Mouse (Mus musculus) neural tube, embryonic 15.5 days (tissue): ENCODE results near the gene Cadm2. TPM values are rescaled to one million over a fixed set of nuclear protein-coding genes. Genes with fewer than 3 reads are reported as not detected.

ENCODE experiments used
- ATAC-seq: fragments of 200-750 bp; cut with Nextera tagmentation; 2 replicates; pipeline ENCODE4 v1.8.0; 2017; ENCODE audit warnings: mild to moderate bottlenecking, moderate TSS enrichment, moderate library complexity; ENCODE audit not compliant: low FRiP score
- H3K27ac ChIP-seq: fragments of 300-500 bp; sonication (generic); replicated peaks from 2 replicates; pipeline ENCODE4 v1.5.1; 2015; ENCODE audit warnings: mild to moderate bottlenecking, inconsistent platforms
- H3K27me3 ChIP-seq: fragments of 300-500 bp; sonication (generic); replicated peaks from 2 replicates; pipeline ENCODE4 v1.6.1; 2015; ENCODE audit warnings: inconsistent platforms
- H3K36me3 ChIP-seq: fragments of 300-500 bp; sonication (generic); 2 replicates; pipeline ENCODE4 v1.6.1; 2015; ENCODE audit warnings: inconsistent platforms
- H3K4me1 ChIP-seq: fragments of 300-500 bp; sonication (generic); 2 replicates; pipeline ENCODE4 v1.6.1; 2015; ENCODE audit warnings: inconsistent platforms
- H3K4me2 ChIP-seq: fragments of 300-500 bp; sonication (generic); 2 replicates; pipeline ENCODE4 v1.6.1; 2015; ENCODE audit warnings: inconsistent platforms, mild to moderate bottlenecking, moderate library complexity
- H3K4me3 ChIP-seq: fragments of 300-500 bp; sonication (generic); replicated peaks from 2 replicates; pipeline ENCODE4 v1.5.1; 2015; ENCODE audit warnings: mild to moderate bottlenecking, inconsistent platforms
- H3K9ac ChIP-seq: fragments of 300-500 bp; sonication (generic); replicated peaks from 2 replicates; pipeline ENCODE4 v1.6.1; 2015; ENCODE audit warnings: mild to moderate bottlenecking, inconsistent platforms
- H3K9me3 ChIP-seq: fragments of 300-500 bp; sonication (generic); replicated peaks from 2 replicates; pipeline ENCODE4 v1.6.1; 2016; ENCODE audit warnings: inconsistent platforms
- WGBS: fragments of 180-500 bp; shearing (Covaris S2); methylation state at CpG from one replicate; pipeline ENCODE4 v1.1.7; 2015; ENCODE audit warnings: mixed read lengths; 5-methylcytosine and 5-hydroxymethylcytosine counted together
- polyA plus RNA-seq: library from polyadenylated mRNA; unstranded; fragments of >200 nt; fragmentation: Nextera tagmentation; extraction: Ambion mirVana; gene quantifications from 2 replicates; pipeline ENCODE4 v1.2.1, GENCODE M21; 2015

Gene Cadm2
- polyA plus RNA-seq, 1 experiment from 2014 or later: 64.9 TPM

DNA sequence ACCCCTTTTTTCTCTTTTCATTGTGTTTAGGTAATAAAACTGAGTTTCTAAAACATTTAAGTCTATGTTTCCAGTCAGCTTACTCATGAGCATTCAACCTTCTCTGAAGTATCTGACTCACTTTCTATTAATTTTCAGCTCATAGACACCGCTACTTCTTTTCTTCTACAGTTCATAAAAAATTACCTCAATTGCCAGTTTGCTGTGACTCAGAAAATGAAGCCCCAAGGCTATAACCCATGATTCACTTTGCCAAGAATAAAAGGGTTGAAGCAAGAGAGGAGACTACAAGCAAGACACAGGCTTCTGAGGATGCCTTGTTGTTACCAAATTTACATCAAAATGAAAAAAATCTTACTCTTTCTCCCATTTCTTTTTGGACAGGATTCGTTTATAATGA lies 698.0 kb downstream of the Cadm2 start:
- no peak overlapping the region for H3K4me2 ChIP-seq
- no peaks in the 10 kb centered on the region for H3K27me3 ChIP-seq
- 74% methylated on average over 2 of the region's 2 CpGs for WGBS
- H3K27ac ChIP-seq: no peak overlapping the region
- H3K4me1 ChIP-seq: no peaks in the 10 kb centered on the region
- no peaks in the 10 kb centered on the region for H3K36me3 ChIP-seq
- no peak overlapping the region for H3K9ac ChIP-seq
- no peak for ATAC-seq
- H3K4me3 ChIP-seq: no peak overlapping the region
- H3K9me3 ChIP-seq: no peaks in the 10 kb centered on the region

DNA sequence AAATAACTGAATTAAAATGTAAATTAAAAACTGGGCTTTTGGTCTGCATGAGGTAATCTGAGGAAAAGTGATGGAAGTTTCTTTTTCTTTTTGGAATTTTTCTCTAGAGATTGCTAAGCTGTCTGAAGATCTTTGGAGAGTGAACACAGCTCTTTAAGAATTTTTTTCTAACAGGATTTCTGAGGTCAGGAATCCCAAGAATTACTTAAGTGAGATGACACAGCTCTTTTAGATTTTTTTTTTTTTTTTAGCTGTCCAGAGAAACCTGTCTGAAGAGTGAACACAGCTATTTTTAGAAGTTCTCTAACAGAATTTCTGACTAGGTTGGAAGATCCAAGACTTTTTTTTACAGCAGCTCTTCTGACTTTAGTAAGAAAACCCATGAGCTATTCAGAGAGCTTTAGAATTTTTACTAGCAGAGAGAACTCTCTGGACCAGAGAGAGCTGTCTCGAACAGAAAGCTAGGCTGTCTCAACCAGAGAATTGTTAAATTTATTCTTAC lies 699.2 kb downstream of the Cadm2 start:
- H3K4me2 ChIP-seq: no peak overlapping the region
- H3K4me3 ChIP-seq: no peak overlapping the region
- no peak overlapping the region for H3K27ac ChIP-seq
- H3K4me1 ChIP-seq: no peaks in the 10 kb centered on the region
- WGBS: 90% methylated on average over 1 of the region's 1 CpGs
- no peaks in the 10 kb centered on the region for H3K27me3 ChIP-seq
- H3K36me3 ChIP-seq: no peaks in the 10 kb centered on the region
- ATAC-seq: no peak
- H3K9me3 ChIP-seq: no peaks in the 10 kb centered on the region
- no peak overlapping the region for H3K9ac ChIP-seq

DNA sequence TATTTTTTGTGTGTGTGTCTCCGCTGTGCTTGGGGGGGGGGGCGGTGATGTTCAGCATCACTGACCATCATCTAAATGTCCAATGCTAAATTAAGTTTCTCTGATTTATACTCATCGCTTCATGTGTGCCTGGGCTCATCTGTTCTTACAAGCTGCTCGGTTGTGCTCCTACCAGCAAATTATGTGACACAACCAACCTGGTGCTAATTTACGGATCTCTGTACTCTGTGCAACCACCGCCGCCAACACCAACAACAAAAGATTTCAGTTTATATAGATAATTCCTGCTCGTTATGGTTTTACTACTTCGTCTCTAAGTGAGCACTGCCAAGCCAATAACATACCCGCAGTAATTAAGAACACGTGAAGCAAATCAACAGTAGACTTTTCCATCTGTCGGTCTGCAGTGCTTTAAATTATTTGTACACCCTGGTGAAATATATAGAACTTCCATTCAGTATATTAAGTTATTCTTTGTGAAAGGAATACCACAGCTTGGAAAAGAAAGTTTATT lies 700.8 kb downstream of the Cadm2 start:
- H3K4me1 ChIP-seq: no peaks in the 10 kb centered on the region
- no peak overlapping the region for H3K4me2 ChIP-seq
- ATAC-seq: peak; percentile 61
- 40% methylated on average over 12 of the region's 12 CpGs for WGBS
- H3K36me3 ChIP-seq: no peaks in the 10 kb centered on the region
- H3K9me3 ChIP-seq: no peaks in the 10 kb centered on the region
- H3K9ac ChIP-seq: no peak overlapping the region
- no peak overlapping the region for H3K27ac ChIP-seq
- H3K4me3 ChIP-seq: no peak overlapping the region
- H3K27me3 ChIP-seq: no peaks in the 10 kb centered on the region

DNA sequence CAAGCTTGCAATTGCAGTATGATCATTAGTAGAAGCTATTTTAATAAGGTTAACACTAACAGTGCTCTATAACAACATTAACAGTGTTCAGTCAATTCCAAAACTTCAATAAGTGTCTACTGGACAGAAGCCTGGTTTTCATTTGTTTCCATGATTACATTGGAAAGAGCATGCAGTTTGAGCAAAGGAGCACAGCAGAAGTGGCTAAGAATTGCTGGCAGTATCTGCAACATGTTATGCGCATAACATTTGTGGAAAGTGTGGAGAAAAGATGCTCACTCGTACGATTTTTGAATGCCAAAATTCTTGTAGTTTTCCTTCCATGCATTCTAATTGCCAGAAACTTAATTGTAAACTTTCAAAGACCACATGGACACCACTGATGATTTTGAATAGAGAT lies 718.9 kb downstream of the Cadm2 start:
- no peaks in the 10 kb centered on the region for H3K9me3 ChIP-seq
- no peak overlapping the region for H3K27ac ChIP-seq
- 88% methylated on average over 3 of the region's 3 CpGs for WGBS
- no peak overlapping the region for H3K4me2 ChIP-seq
- no peaks in the 10 kb centered on the region for H3K4me1 ChIP-seq
- H3K9ac ChIP-seq: no peak overlapping the region
- no peaks in the 10 kb centered on the region for H3K27me3 ChIP-seq
- H3K36me3 ChIP-seq: no peaks in the 10 kb centered on the region
- ATAC-seq: no peak
- H3K4me3 ChIP-seq: no peak overlapping the region

DNA sequence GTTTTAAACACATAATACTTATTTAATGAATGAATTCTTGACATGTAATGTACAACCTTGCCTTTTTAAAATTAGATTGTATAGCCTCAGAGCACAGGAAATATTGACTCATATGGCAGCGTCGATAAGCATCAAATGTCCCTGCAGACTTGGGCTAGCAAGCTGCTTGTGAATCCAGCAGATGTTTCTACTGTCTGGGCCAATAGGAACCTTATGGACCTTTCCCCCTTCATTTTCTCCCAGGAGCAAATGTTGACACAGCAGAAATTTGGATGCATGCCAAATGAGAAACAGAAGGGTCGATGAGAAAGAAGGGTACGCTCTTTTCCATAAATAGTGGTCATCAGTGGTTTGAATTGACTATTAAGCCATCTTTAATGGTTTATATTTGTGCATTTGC lies 720.0 kb downstream of the Cadm2 start:
- no peaks in the 10 kb centered on the region for H3K9me3 ChIP-seq
- no peak overlapping the region for H3K9ac ChIP-seq
- H3K4me2 ChIP-seq: no peak overlapping the region
- H3K36me3 ChIP-seq: no peaks in the 10 kb centered on the region
- WGBS: 23% methylated on average over 4 of the region's 4 CpGs
- no peak overlapping the region for H3K27ac ChIP-seq
- no peaks in the 10 kb centered on the region for H3K4me1 ChIP-seq
- H3K27me3 ChIP-seq: no peaks in the 10 kb centered on the region
- no peak overlapping the region for H3K4me3 ChIP-seq
- no peak for ATAC-seq

DNA sequence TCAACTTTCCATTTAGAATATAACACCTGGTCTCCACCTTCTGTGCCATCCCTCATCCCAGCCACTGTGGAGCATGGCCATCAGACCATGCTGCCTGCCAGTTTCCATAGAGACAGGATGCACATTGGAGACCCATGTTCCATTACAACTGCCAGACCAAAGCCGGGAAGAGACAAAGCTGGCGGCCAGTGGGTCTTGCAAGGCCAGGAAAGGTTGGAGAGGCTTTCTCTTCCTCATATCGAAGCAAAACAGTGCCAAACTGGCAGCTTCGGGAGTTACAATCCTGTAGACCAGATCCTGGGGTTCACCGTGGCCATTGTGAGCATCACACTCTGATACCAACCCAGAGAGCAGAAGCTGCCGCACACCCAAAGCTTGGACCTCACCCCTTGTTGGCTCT lies 728.3 kb downstream of the Cadm2 start:
- Histone ChIP-seq H3K4me3 (no peak overlapping the region), H3K9ac (no peak overlapping the region), H3K4me2 (no peak overlapping the region), H3K27me3 (no peaks in the 10 kb centered on the region), H3K9me3 (no peaks in the 10 kb centered on the region), H3K27ac (peak overlapping the region; percentile 20; the same call in 1 of the 2 replicates), H3K4me1 (no peaks in the 10 kb centered on the region), H3K36me3 (no peaks in the 10 kb centered on the region)
- ATAC-seq: peak; percentile 70
- 70% methylated on average over 6 of the region's 6 CpGs for WGBS

DNA sequence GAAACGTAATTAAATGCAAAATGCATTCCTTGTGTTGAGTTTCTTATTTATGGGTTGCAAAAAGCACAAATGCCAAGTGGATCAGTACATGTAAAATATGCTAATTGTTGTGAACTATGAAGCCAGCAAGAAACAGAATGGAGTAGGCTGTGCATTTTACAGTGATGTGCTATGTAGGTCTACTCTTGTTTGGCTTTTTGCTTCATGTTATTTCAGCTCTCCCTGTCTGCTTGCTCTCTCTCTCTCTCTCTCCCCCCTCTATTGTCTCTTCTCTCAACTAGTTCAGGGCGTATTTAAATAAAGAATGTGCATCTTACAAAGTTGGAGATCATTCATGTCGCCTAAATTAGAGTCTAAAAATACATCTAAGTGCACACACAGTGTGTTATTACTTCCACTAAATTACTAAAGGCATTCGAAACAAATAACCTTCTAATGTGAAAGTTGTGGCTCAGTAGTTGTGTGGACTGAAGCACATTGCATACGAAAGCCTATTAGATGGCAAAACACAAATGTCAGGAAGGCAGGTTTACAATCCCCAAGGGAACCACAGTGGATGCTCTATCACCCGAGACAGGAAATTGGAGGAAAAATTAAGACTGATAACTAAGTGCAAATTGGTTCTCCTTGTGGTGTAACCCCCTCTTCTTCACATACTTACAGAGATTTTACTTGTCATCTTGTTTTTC lies 729.0 kb downstream of the Cadm2 start:
- WGBS: 46% methylated on average over 6 of the region's 6 CpGs
- ATAC-seq: peak; percentile 37; the same call in 1 of the 2 replicates

DNA sequence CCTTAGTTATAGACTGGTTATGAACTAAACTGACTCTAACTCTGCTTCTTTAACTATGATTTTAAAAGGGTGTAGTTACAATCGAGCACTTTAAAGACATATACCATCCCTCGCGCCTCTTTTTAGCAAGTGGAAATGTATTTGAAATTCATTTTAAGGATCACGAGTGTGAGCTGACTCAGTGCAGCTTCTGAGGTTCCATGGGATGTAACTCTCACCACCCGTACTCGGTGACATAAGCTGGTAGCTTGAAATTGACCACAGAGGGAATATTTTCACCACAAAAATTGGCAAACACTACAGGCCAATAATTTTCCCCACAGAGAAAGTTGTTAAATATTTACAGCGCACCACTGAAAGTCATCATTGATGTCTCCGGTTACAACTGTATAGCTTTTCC lies 730.8 kb downstream of the Cadm2 start:
- Histone ChIP-seq H3K4me1 (no peaks in the 10 kb centered on the region), H3K9ac (no peak overlapping the region), H3K36me3 (no peaks in the 10 kb centered on the region), H3K27ac (no peak overlapping the region), H3K4me3 (no peak overlapping the region), H3K27me3 (no peaks in the 10 kb centered on the region), H3K9me3 (no peaks in the 10 kb centered on the region), H3K4me2 (no peak overlapping the region)
- ATAC-seq: no peak
- 79% methylated on average over 8 of the region's 8 CpGs for WGBS

More for the DNA sequence above, 729.0 kb downstream of the Cadm2 start:
- no peaks in the 10 kb centered on the region for H3K4me1 ChIP-seq
- H3K9ac ChIP-seq: no peak overlapping the region
- no peak overlapping the region for H3K4me2 ChIP-seq
- H3K4me3 ChIP-seq: no peak overlapping the region
- H3K27ac ChIP-seq: no peak overlapping the region
- H3K36me3 ChIP-seq: no peaks in the 10 kb centered on the region
- H3K27me3 ChIP-seq: no peaks in the 10 kb centered on the region
- no peaks in the 10 kb centered on the region for H3K9me3 ChIP-seq

DNA sequence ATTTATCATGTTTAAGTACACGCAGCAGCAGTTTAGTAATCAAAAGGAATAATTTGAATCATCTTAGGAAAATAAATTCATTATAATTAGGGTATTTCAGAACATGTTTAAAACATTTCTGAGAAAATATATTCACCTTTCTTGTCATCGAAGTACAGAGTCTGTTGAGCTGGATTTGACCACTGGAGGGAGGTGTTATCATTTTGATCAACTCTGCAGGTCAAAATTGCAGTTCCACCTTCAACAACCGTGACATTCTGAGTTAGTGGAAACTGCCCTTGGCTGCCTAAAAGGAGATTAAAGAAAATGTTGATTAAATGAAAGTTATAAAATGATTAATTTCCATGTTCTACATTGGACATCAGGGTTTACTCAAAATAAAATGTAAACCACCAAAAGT lies 738.1 kb downstream of the Cadm2 start:
- no peak for ATAC-seq
- no peak overlapping the region for H3K4me2 ChIP-seq
- no peak overlapping the region for H3K27ac ChIP-seq
- WGBS: 52% methylated on average over 3 of the region's 3 CpGs
- no peaks in the 10 kb centered on the region for H3K36me3 ChIP-seq
- no peaks in the 10 kb centered on the region for H3K4me1 ChIP-seq
- no peak overlapping the region for H3K4me3 ChIP-seq
- H3K27me3 ChIP-seq: no peaks in the 10 kb centered on the region
- no peak overlapping the region for H3K9ac ChIP-seq
- no peaks in the 10 kb centered on the region for H3K9me3 ChIP-seq

DNA sequence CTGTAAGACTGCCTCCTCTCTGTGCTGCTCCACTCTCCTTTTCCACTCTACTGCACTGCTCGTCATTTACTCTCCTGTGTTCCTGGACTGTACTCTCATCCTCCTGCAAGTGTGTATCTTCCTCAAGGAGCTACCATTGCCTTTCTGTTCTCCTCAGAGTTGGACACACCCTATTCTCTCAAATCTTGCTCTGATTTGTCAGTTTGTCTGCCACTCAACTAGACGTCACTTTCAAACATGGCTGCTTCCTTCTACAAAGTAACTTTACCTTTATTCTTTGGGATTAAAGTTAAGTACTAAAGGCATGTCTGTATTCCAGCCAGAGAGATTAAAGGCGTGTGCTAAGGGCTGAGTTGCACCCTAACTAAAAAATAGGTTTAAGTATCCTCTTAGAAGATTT lies 749.5 kb downstream of the Cadm2 start:
- Histone ChIP-seq H3K4me2 (no peak overlapping the region), H3K27ac (no peak overlapping the region), H3K4me1 (no peaks in the 10 kb centered on the region), H3K4me3 (no peak overlapping the region), H3K36me3 (no peaks in the 10 kb centered on the region), H3K9me3 (no peaks in the 10 kb centered on the region), H3K27me3 (no peaks in the 10 kb centered on the region), H3K9ac (no peak overlapping the region)
- ATAC-seq: no peak
- WGBS: 80% methylated on average over 3 of the region's 3 CpGs

DNA sequence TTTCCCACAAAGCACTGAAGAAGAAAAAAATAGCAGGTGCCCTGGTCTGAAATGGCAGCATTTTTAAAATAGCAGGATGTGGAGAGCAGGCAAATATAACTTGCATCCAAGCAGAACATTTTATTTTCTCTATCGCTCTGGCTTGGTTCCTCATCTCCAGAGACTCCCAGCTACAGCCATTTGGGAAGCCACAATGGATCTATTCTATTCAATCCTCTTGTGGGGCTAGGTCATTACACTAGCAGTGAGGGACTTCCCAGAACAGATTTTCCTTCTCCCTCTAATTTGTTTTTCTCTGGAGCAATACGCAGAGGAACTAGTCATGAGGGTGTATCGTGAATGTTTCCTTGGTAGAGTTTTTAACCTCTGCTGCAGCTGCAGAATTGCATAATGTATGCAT lies 769.7 kb downstream of the Cadm2 start:
- no peaks in the 10 kb centered on the region for H3K36me3 ChIP-seq
- no peak overlapping the region for H3K4me2 ChIP-seq
- H3K27ac ChIP-seq: peak overlapping the region; percentile 35; the same call in 1 of the 2 replicates
- 0 out of 2 replicates have a peak, but pooled peaks cover 7% of the 10 kb centered on the region for H3K4me1 ChIP-seq
- no peak overlapping the region for H3K9ac ChIP-seq
- no peaks in the 10 kb centered on the region for H3K27me3 ChIP-seq
- no peak for ATAC-seq
- WGBS: 36% methylated on average over 3 of the region's 3 CpGs
- no peaks in the 10 kb centered on the region for H3K9me3 ChIP-seq
- H3K4me3 ChIP-seq: no peak overlapping the region

DNA sequence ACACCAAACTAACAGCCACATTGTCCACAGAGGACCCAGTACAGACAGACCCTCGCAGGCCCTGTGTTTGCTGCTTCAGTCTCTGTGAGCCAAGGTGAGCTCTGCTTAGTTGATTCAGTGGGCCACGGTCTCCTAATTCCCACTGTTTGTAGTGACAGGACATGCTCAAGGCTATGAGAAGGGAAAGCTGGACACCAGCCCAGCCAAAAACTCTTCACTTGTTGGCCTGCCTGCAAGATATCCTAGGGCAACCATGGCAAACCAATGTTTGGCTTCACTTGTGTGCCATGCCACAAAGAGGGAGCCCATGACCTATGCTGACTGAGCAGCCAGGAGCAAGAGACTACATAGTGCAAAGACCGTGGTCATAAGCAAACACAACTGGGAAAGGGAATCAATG lies 795.8 kb downstream of the Cadm2 start:
- Histone ChIP-seq H3K9me3 (no peaks in the 10 kb centered on the region), H3K27me3 (no peaks in the 10 kb centered on the region), H3K4me1 (no peaks in the 10 kb centered on the region), H3K27ac (no peak overlapping the region), H3K4me2 (no peak overlapping the region), H3K9ac (no peak overlapping the region), H3K36me3 (no peaks in the 10 kb centered on the region), H3K4me3 (no peak overlapping the region)
- WGBS: 90% methylated on average over 3 of the region's 3 CpGs
- no peak for ATAC-seq
